Mouse (Mus musculus) liver, embryonic 15.5 days (tissue): ENCODE results near the gene Eras. TPM values are rescaled to one million over a fixed set of nuclear protein-coding genes. Genes with fewer than 3 reads are reported as not detected.
"Not testable (repeated sequence)": the region's sequence is repeated elsewhere in the genome, so short reads cannot be mapped to it uniquely, and the experiment has no call there.

Experiments
- ATAC-seq: fragments of 200-750 bp; cut with Nextera tagmentation; 2 replicates; pipeline ENCODE4 v1.8.0; 2017; ENCODE audit warnings: moderate number of reproducible peaks, mild to moderate bottlenecking, moderate library complexity; ENCODE audit not compliant: insufficient read depth
- H3K27ac ChIP-seq: fragments of 300-500 bp; sonication (generic); replicated peaks from 2 replicates; pipeline ENCODE4 v1.5.1; 2015; ENCODE audit warnings: mild to moderate bottlenecking, inconsistent platforms
- H3K27me3 ChIP-seq: fragments of 300-500 bp; sonication (generic); 2 replicates; pipeline ENCODE4 v1.6.1; 2015; ENCODE audit warnings: mild to moderate bottlenecking, inconsistent platforms
- H3K36me3 ChIP-seq: fragments of 300-500 bp; sonication (generic); replicated peaks from 2 replicates; pipeline ENCODE4 v1.6.1; 2015; ENCODE audit warnings: moderate library complexity, mild to moderate bottlenecking, inconsistent platforms
- H3K4me1 ChIP-seq: fragments of 300-500 bp; sonication (generic); replicated peaks from 2 replicates; pipeline ENCODE4 v1.6.1; 2015; ENCODE audit warnings: inconsistent platforms
- H3K4me2 ChIP-seq: fragments of 300-500 bp; sonication (generic); 2 replicates; pipeline ENCODE4 v1.6.1; 2015; ENCODE audit warnings: moderate library complexity, mild to moderate bottlenecking, inconsistent platforms
- H3K4me3 ChIP-seq: fragments of 300-500 bp; sonication (generic); replicated peaks from 2 replicates; pipeline ENCODE4 v1.5.1; 2015; ENCODE audit warnings: mild to moderate bottlenecking, inconsistent platforms
- H3K9ac ChIP-seq: fragments of 300-500 bp; sonication (generic); 2 replicates; pipeline ENCODE4 v1.6.1; 2015; ENCODE audit warnings: moderate library complexity, mild to moderate bottlenecking, inconsistent platforms
- H3K9me3 ChIP-seq: fragments of 300-500 bp; sonication (generic); replicated peaks from 2 replicates; pipeline ENCODE4 v1.6.1; 2016; ENCODE audit warnings: inconsistent platforms
- WGBS: fragments of 180-500 bp; shearing (Covaris S2); methylation state at CpG from one replicate; pipeline ENCODE4 v1.1.7; 2015; ENCODE audit warnings: mixed read lengths; ENCODE audit not compliant: insufficient replicate concordance; 5-methylcytosine and 5-hydroxymethylcytosine counted together
- polyA plus RNA-seq: library from polyadenylated mRNA; unstranded; fragments of >200 nt; fragmentation: Nextera tagmentation; extraction: Ambion mirVana; gene quantifications from 2 replicates; pipeline ENCODE4 v1.2.1, GENCODE M21; 2015

The Eras gene
- polyA plus RNA-seq, 1 experiment from 2014 or later, result not detected

GRCm38 (mm10) chrX:7909242-7909641 is 19.2 kb downstream of the Eras start, which contains the start of gene Gm10490:
Gene Gm10490 (plus strand): TSS chrX:7909542.
- H3K4me1 ChIP-seq, H3K27me3 ChIP-seq, ATAC-seq, H3K4me3 ChIP-seq, H3K27ac ChIP-seq, H3K9ac ChIP-seq, H3K4me2 ChIP-seq, H3K9me3 ChIP-seq: not testable (repeated sequence)
- H3K36me3 ChIP-seq, result peaks cover 10% of the 10 kb centered on the region; the same call in 1 of the 2 replicates
- 63% methylated on average over 4 of the region's 4 CpGs for WGBS

- Histone ChIP-seq H3K36me3 (peaks cover 10% of the 10 kb centered on the region; the same call in 1 of the 2 replicates), H3K27me3 (no peaks in the 10 kb centered on the region), H3K27ac (no peak within 1 kb of the TSS), H3K4me1 (no peaks in the 10 kb centered on the region), H3K9me3 (no peaks in the 10 kb centered on the region), H3K4me2 (no peak within 1 kb of the TSS), H3K4me3 (no peak within 1 kb of the TSS), H3K9ac (no peak within 1 kb of the TSS)
- ATAC-seq, result no peak
- 67% methylated on average over 5 of the region's 5 CpGs for WGBS
Observed at GRCm38 (mm10) chrX:7907735-7908134, 20.7 kb downstream of the Eras start, which contains the start of gene Gm10491. Gene Gm10491 (minus strand): TSS chrX:7907835.

GRCm38 (mm10) chrX:7904441-7904840 is 24.0 kb downstream of the Eras start:
- 71% methylated on average over 5 of the region's 5 CpGs for WGBS
- peaks cover 10% of the 10 kb centered on the region for H3K4me1 ChIP-seq
- H3K27me3 ChIP-seq, result no peaks in the 10 kb centered on the region
- no peak overlapping the region for H3K27ac ChIP-seq
- peaks cover 13% of the 10 kb centered on the region; the same call in 1 of the 2 replicates for H3K36me3 ChIP-seq
- H3K4me3 ChIP-seq, result no peak overlapping the region
- H3K4me2 ChIP-seq, result no peak overlapping the region
- H3K9me3 ChIP-seq, result no peaks in the 10 kb centered on the region
- no peak for ATAC-seq
- no peak overlapping the region for H3K9ac ChIP-seq

GRCm38 (mm10) chrX:7898880-7899874 is 29.2 kb downstream of the Eras start, which contains the start of the genes Pqbp1 and Timm17b:
Gene Pqbp1 (minus strand): TSS chrX:7899269.
Gene Timm17b (plus strand): TSS chrX:7899357.
- WGBS, result 16% methylated on average over 60 of the region's 62 CpGs

GRCm38 (mm10) chrX:7898211-7898610 is 30.2 kb downstream of the Eras start:
- peaks cover 18% of the 10 kb centered on the region; the same call in 1 of the 2 replicates for H3K36me3 ChIP-seq
- ATAC-seq, result no peak
- 17% methylated on average over 13 of the region's 13 CpGs for WGBS
- H3K27me3 ChIP-seq, result no peaks in the 10 kb centered on the region
- peaks cover 20% of the 10 kb centered on the region for H3K4me1 ChIP-seq
- no peaks in the 10 kb centered on the region for H3K9me3 ChIP-seq
- peak overlapping the region; percentile 74 for H3K4me3 ChIP-seq
- peak overlapping the region; percentile 50 for H3K9ac ChIP-seq
- peak overlapping the region; percentile 78 for H3K4me2 ChIP-seq
- H3K27ac ChIP-seq, result peak overlapping the region; percentile 84

More at GRCm38 (mm10) chrX:7898880-7899874, 29.2 kb downstream of the Eras start, which contains the start of the genes Pqbp1 and Timm17b:
- peaks cover 20% of the 10 kb centered on the region for H3K4me1 ChIP-seq
- no peaks in the 10 kb centered on the region for H3K27me3 ChIP-seq
- peak; percentile 99 for ATAC-seq
- peaks cover 16% of the 10 kb centered on the region; the same call in 1 of the 2 replicates for H3K36me3 ChIP-seq
- H3K27ac ChIP-seq, result peak within 1 kb of the TSS; percentile 84
- H3K9me3 ChIP-seq, result no peaks in the 10 kb centered on the region
- peak within 1 kb of the TSS; percentile 64 for H3K9ac ChIP-seq
- peak within 1 kb of the TSS; percentile 74 for H3K4me3 ChIP-seq
- peak within 1 kb of the TSS; percentile 78 for H3K4me2 ChIP-seq

- peak within 1 kb of the TSS; percentile 69 for H3K4me3 ChIP-seq
- WGBS, result 12% methylated on average over 49 of the region's 49 CpGs
- H3K4me2 ChIP-seq, result peak within 1 kb of the TSS; percentile 74
- no peaks in the 10 kb centered on the region for H3K9me3 ChIP-seq
- H3K27ac ChIP-seq, result peak within 1 kb of the TSS; percentile 67; the same call in 1 of the 2 replicates
- H3K9ac ChIP-seq, result peak within 1 kb of the TSS; percentile 58
- peak; percentile 93 for ATAC-seq
- H3K36me3 ChIP-seq, result no peaks in the 10 kb centered on the region
- no peaks in the 10 kb centered on the region for H3K27me3 ChIP-seq
- H3K4me1 ChIP-seq, result peaks cover 22% of the 10 kb centered on the region
Observed at GRCm38 (mm10) chrX:7883841-7884567, 44.4 kb downstream of the Eras start, which contains the start of gene Slc35a2. Gene Slc35a2 (plus strand): TSS chrX:7884028.

GRCm38 (mm10) chrX:7879819-7880218 is 48.6 kb downstream of the Eras start:
- Histone ChIP-seq H3K4me1 (peaks cover 34% of the 10 kb centered on the region), H3K36me3 (peaks cover 12% of the 10 kb centered on the region), H3K9me3 (no peaks in the 10 kb centered on the region), H3K4me3 (no peak overlapping the region), H3K4me2 (peak overlapping the region; percentile 82), H3K27me3 (peaks cover 4% of the 10 kb centered on the region; the same call in 1 of the 2 replicates), H3K9ac (no peak overlapping the region), H3K27ac (no peak overlapping the region)
- no peak for ATAC-seq
- WGBS, result 14% methylated on average over 11 of the region's 11 CpGs

GRCm38 (mm10) chrX:7878495-7878894 is 49.9 kb downstream of the Eras start:
- Histone ChIP-seq H3K4me2 (peak overlapping the region; percentile 82), H3K4me1 (peaks cover 28% of the 10 kb centered on the region), H3K4me3 (peak overlapping the region; percentile 55), H3K27ac (no peak overlapping the region), H3K36me3 (peaks cover 25% of the 10 kb centered on the region), H3K9ac (peak overlapping the region; percentile 32; the same call in 1 of the 2 replicates), H3K27me3 (peaks cover 4% of the 10 kb centered on the region; the same call in 1 of the 2 replicates), H3K9me3 (no peaks in the 10 kb centered on the region)
- 0 out of 2 replicates have a peak, but pooled peaks have one; percentile 2 for ATAC-seq
- WGBS, result 26% methylated on average over 21 of the region's 21 CpGs

GRCm38 (mm10) chrX:7878007-7878419 is 50.4 kb downstream of the Eras start, which contains the start of gene Pim2:
Gene Pim2 (plus strand): TSS chrX:7878262.
- Histone ChIP-seq H3K36me3 (peaks cover 30% of the 10 kb centered on the region), H3K9ac (peak within 1 kb of the TSS; percentile 32; the same call in 1 of the 2 replicates), H3K27me3 (peaks cover 4% of the 10 kb centered on the region; the same call in 1 of the 2 replicates), H3K9me3 (no peaks in the 10 kb centered on the region), H3K4me2 (peak within 1 kb of the TSS; percentile 82), H3K4me1 (peaks cover 26% of the 10 kb centered on the region), H3K27ac (no peak within 1 kb of the TSS), H3K4me3 (peak within 1 kb of the TSS; percentile 55)
- WGBS, result 13% methylated on average over 36 of the region's 38 CpGs
- peak; percentile 95 for ATAC-seq
